Mouse (Mus musculus) small intestine, adult 2 months (tissue): ENCODE measurements at regions not wholly inside any gene's neighbourhood (a gene's known extent, or its start where the extent isn't known, plus 50 kb on each side); places are given as distances from the start of the nearest gene placed in this dataset.

Experiments
- CTCF ChIP-seq: fragments of 200-500 bp; IDR thresholded peaks from 2 replicates; pipeline ENCODE4 v1.5.1; 2012; ENCODE audit warnings: low read depth, mild to moderate bottlenecking, control low read depth, inconsistent platforms, low read length, moderate library complexity, mixed read lengths; ENCODE audit not compliant: insufficient replicate concordance, insufficient read length; ENCODE audit errors: extremely low read depth
- POLR2A ChIP-seq: fragments of 200-500 bp; IDR thresholded peaks from 2 replicates; pipeline ENCODE4 v1.6.1; 2012; ENCODE audit warnings: low read depth, mild to moderate bottlenecking, control low read depth, inconsistent platforms, low read length, moderate library complexity

DNA sequence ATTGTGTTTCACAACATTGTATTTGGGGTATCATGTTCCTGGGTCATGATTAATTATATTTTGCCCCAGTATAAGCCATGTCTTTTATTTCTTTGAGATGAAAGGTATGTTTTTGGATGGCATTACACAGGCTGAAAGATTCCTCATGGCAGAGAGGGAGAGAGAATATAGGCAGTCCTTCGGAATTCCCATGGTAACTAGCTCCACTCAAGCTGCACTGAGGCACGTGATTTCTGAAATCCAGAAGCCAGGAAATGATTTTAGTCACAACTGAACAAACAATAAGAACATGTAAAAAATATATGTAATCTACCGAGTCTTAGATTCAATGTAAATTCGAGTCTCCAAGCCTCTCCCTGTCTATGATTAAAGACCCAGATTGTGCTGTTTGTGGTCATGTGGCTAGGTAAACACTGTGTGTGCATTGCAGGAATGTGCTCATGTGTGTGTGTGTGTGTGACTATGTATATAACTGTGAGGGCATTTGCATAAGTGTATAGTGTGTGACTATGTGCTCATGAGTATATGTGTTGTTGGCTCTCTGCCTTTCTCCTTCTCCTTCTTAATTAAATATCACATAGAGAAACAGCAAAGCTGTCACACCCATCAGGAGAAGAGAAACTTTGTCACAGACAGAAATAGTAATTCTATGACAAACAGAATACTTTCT lies 169.8 kb downstream of the Diras2 start:
- TF ChIP-seq POLR2A, result no peak
- no peak for TF ChIP-seq CTCF
